Mouse (Mus musculus) myocyte (in vitro differentiated cells): Measurements from ENCODE around the gene Heatr6.

ENCODE experiments used
- E2F4 ChIP-seq: IDR thresholded peaks from one replicate; pipeline ENCODE4 v1.6.1; 2011; ENCODE audit warnings: mild to moderate bottlenecking, control low read depth, moderate library complexity; ENCODE audit not compliant: insufficient read depth
- MAX ChIP-seq: IDR thresholded peaks from one replicate; pipeline ENCODE4 v1.6.1; 2011; ENCODE audit warnings: low read depth, mild to moderate bottlenecking, control low read depth
- MYOD1 ChIP-seq, 3 experiments: IDR thresholded peaks; one replicate each; pipeline ENCODE4 v1.6.1; 2011; ENCODE audit warnings: control low read depth in 2 of 3, low read depth in 2 of 3, mild to moderate bottlenecking in 2 of 3, moderate library complexity in 1 of 3; ENCODE audit not compliant: insufficient read length in 2 of 3, control insufficient read depth in 1 of 3
- MYOG ChIP-seq, 3 experiments: IDR thresholded peaks; one replicate each; pipeline ENCODE4 v1.6.1; 2011; ENCODE audit warnings: control low read depth in 2 of 3, low read depth in 2 of 3, mild to moderate bottlenecking in 2 of 3; ENCODE audit not compliant: insufficient read length in 2 of 3, control insufficient read depth in 1 of 3, insufficient read depth in 1 of 3
- POLR2A ChIP-seq: IDR thresholded peaks from one replicate; pipeline ENCODE4 v1.6.1; 2011; ENCODE audit warnings: low read depth, mild to moderate bottlenecking, control low read depth, moderate library complexity; ENCODE audit not compliant: insufficient read length
- TCF12 ChIP-seq: IDR thresholded peaks from one replicate; pipeline ENCODE4 v1.6.1; 2011; ENCODE audit warnings: mild to moderate bottlenecking, control low read depth; ENCODE audit not compliant: poor library complexity, insufficient read depth, severe bottlenecking
- TCF3 ChIP-seq: IDR thresholded peaks from one replicate; pipeline ENCODE4 v1.6.1; 2011; ENCODE audit warnings: low read depth, control low read depth; ENCODE audit not compliant: insufficient read length
- USF1 ChIP-seq: IDR thresholded peaks from one replicate; pipeline ENCODE4 v1.6.1; 2011; ENCODE audit warnings: low read depth, mild to moderate bottlenecking, control low read depth, moderate library complexity

DNA sequence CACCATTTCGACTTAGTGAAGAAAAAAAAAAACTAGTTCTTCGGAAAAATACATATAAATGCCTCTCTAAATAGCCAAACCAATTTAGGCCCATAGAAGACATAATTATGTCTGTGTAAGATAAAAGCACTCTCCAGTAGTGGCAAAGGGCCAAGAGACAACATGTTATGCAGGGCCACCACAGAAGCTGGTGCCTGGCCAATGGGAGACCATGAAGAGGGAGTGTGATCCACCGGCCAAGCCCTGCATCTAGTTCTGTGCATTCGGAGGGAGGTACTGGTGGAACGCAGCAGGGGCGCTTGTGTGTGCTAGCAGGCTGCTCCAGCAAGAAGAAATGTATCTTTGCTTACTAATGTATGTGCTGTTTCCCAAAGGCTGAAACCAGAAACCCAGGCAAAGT lies 42.6 kb downstream of the Heatr6 start:
- TF ChIP-seq E2F4 (no peak), POLR2A (no peak), USF1 (no peak), TCF3 (no peak), MYOD1 (IDR thresholded peaks at IDR 0.05; ENCODE audit: control insufficient read depth in 1 of 3, insufficient read length in 2 of 3, low read depth in 2 of 3) (no peak), MYOG (IDR thresholded peaks at IDR 0.05; ENCODE audit: control insufficient read depth in 1 of 3, insufficient read depth in 1 of 3, insufficient read length in 2 of 3, low read depth in 2 of 3) (no peak), MAX (no peak), TCF12 (no peak)
